Mouse (Mus musculus): Measurements from ENCODE around the gene Fam207a.

Gene Fam207a

DNA sequence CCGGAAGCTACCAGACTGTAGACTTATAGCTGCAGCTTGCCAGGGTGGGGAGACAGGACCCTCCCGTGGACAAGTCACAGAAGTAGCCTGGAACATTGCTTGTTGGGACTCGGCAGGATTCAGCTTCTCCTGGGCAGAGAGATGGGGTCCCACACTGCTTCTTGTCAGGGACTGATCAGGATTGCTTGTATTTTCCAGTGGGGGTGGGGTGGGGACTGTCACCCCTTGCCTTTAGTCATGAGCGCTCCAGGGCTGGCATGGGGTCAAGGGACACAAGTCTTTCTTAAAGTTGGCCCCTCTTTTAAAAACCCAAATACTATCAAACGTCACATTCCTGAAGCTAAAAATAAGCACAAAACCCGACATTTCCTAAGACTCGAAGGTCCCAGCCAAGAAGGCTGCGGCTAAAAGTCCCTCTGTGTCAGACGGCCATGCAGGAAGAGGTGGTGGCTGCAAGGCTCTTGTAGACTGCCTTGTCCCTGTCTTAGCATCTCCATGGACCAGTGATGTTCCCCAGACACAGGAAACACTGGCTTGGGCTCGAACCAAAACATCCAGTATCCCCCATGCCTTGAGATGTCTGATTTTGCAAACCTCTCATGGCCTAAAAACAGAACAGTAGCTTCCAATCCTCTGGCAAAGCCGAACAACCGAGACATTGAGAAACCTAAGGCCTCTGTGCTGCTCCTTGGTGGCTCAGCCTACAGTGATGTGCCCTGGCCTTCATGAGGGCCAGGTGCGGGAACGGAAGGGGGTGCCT, 60.2 kb downstream of the Fam207a start:
- DNase-seq (ENCODE audit: low spot score in 2 of 2), result no peak

DNA sequence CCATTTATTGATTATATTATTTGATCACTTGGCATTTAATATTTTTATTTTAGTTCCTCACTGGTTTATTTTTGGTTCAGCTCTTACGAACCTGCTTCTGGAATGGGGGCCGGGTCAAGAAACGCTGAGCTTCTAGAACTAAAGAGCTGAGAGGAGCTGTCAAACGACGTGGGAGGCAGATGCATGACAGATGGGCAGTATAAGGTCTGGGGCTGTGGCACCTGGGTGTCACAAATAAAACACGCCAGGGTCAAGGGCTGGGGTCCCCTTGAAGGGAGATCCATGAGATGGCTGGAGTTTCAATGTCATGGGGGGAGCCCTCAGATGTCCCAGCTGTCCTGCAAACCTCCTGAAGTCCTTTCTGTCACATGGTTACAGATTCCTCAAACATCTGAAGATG, 60.8 kb downstream of the Fam207a start:
- no peak for DNase-seq (ENCODE audit: low spot score in 2 of 2)

- DNase-seq (ENCODE audit: low spot score in 2 of 2), result no peak
Observed at GRCm38 (mm10) chr10:77451822-77452221, 63.8 kb downstream of the Fam207a start.

DNA sequence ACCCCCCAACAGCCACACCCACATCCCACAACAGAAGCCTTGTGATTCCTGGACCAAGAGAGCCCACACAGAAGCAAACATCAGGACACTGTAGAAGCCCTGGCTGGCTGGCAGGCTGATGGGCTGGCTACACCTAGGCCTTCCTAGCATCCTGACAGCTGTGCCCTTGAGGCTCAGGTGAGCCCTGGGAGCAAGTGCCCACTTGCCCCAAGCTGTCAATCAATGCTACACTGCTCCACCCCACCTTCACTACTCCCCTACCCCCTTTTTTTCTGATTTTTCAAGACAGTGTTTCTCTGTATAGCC, 65.5 kb downstream of the Fam207a start:
- DNase-seq (ENCODE audit: low spot score in 2 of 2), result no peak

DNA sequence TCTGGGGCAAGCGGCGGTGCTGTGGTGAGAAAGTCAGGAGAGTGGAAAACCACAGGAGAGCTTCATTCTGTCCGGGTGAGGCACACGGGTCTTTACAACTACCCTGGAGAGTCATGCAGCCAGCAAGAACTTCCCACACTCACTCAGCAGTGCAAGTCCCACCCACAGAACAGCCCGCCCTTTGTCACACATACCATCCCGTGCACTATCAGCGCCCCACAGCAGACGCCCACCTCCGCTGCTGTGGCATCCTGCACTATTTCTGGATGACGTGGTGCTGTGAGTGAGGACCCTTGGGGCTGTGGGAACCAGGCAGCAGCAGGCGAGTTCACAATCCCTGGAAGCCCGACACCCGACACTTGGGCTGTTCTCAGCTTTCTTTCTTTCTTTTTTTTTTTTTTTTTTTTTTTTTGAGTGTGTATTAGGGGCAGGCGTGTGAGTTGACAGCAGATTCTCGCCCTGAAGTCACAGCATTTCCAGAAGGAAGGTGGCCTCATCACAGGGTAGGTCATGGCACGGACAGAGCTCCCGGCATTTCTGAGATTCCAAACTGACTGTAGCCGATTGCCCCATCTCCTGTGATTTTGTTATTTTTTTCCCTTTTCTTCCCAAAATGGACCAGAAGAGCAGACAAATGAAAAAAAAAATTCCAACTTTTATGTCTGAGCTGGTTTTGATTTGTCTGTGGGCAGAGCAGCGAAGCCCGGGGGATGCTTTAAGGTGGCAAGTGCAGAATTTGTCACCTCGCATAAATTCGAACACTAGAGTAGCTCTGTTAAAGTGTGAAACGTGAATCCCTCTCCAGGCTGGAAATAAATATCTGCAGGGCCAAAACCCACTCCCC, 66.0 kb downstream of the Fam207a start:
- no peak for DNase-seq (ENCODE audit: low spot score in 2 of 2)

DNA sequence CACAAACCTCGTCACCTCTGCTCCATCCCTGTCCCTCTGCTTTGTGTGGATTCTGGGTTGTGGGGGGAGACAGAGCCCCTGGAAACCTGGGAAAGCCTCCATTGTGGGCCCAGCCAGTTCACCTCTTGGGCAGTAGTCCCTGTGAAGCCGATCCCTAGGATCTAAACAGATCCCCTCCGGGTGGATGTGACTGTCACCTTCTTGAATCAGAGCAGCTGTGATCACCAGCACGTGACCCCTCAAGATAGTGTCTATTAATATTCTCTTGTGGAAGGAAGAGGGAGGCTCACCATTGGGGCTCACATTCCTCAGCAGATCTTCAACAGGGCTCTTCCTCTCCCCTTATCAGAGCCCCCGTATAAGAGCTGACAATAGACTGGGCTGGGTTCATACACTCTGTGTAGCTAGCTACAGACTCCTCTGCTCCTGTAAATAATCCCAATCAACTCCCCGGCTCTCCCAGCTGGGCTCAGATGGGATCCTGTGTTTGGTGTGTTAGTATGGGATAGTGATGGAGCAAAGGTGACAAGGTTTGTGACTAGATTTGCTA, 66.8 kb downstream of the Fam207a start:
- no peak for DNase-seq (ENCODE audit: low spot score in 2 of 2)

- no peak for DNase-seq (ENCODE audit: low spot score in 2 of 2)
Observed at GRCm38 (mm10) chr10:77448209-77448608, 67.4 kb downstream of the Fam207a start.

- no peak for DNase-seq (ENCODE audit: low spot score in 2 of 2)
Observed at GRCm38 (mm10) chr10:77447755-77448154, 67.8 kb downstream of the Fam207a start.

GRCm38 (mm10) chr10:77442250-77442649, 73.3 kb downstream of the Fam207a start:
- DNase-seq (ENCODE audit: low spot score in 2 of 2), result no peak

DNA sequence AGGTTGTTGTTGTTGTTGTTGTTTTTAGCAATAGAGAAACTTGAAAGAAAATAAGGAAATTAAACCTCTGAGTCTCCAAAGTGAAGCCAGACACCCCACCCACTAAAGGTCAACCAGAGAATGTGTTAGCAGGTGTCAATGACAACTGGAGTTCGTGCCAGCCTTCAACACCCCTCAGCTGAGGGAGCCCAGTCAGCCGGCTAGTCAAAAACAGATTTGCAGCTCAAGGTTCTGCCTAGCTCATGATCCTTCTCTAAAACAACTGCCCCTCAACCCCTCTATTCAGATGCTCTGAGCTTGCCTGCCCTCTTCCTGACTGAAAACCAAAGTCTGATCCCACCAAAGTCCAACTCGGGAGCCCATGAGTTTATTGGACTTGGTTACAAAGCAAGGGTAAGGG, 73.8 kb downstream of the Fam207a start:
- no peak for DNase-seq (ENCODE audit: low spot score in 2 of 2)

DNA sequence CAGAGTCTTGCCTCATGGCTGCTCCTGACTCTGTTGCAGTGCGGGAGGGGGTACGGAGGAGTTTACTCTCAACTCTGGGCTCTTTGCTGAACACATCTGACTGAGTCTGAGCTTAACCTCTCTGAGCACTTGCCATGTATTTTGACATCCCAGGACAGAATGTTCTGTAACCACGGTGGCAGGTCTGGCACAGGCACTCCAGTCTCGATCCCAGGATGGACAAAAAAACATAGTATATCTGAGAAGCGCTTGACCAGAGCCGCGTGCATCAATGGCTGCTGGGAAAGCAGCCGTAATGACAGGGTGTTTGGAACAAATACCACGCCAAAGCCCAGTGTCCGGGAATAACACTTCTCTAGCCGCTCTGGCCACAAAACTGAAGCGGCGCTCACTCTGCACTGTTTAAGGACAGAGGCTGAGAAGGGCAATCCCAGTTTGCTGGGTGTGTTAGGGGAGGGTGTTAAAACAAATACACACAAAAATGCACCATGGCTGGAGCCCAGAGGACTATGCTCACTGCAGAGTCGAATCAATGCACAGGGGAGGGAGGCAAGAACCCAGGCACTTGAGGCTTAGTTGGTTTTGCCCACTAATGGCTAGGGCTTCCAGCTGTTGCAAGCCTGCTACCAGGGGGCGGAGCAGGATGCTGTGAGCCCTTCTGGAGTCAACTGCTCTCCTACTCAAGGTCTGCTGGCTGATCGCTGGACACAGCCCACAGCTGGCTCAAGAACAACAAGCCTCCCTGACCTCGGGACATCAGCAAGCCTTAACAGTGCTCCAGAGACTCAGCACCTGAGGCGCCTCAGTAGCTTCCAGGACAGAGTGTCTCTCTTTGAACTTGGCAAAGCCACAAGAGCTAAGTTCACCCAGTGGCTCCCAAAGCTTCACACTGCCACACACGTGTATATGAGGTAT, 74.5 kb downstream of the Fam207a start:
- no peak for DNase-seq (ENCODE audit: low spot score in 2 of 2)

DNA sequence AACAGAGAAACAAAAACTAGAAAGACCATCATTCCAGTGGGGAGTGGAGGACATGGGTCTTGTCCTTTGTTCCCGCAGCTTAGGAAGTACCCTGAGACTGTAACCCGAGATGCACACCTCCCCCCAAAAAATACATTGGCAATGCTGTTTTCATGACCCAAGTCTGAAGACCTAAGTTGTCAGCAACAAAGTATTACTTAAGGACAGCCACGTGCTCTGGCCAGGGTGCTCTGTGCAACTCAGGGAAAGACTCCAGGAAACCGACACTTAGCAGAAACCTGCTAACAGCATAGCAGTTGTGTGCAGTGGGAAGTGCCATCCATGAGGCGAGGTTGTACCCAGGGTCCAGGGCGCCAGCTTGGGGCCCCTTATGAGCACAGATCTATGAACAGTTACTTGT, 75.3 kb downstream of the Fam207a start:
- no peak for DNase-seq (ENCODE audit: low spot score in 2 of 2)

- no peak for DNase-seq (ENCODE audit: low spot score in 2 of 2)
Observed at GRCm38 (mm10) chr10:77439026-77439425, 76.6 kb downstream of the Fam207a start.

DNA sequence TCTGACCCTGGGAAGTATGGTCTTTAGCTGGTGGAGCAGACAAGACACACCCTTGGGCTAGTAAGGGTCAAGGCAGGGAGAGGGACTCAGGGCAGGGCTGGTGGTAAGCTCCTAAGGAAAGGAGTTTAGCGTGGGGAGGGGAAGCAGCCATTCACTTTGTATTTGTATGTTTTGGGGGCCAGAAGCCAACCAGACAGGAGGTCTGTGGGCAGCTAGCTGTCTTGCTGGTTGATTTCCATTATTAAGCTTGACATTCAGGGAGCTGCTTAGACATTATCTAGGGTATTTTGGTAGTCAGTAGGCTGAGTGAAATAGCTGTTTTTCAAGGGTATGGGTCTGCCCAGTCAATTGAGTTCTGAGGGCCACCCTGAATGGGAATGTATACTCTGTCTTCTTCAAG, 77.6 kb downstream of the Fam207a start:
- no peak for DNase-seq (ENCODE audit: low spot score in 2 of 2)

Measured in left cerebral cortex, adult 9 months (tissue).